Mouse (Mus musculus) NIH3T3 (cell line): ENCODE results near the gene Gm20604.

Experiments
- DNase-seq: peaks from one replicate; pipeline ENCODE4 v3.0.0-alpha.2; 2012; ENCODE audit warnings: low read depth

Gene Gm20604

DNA sequence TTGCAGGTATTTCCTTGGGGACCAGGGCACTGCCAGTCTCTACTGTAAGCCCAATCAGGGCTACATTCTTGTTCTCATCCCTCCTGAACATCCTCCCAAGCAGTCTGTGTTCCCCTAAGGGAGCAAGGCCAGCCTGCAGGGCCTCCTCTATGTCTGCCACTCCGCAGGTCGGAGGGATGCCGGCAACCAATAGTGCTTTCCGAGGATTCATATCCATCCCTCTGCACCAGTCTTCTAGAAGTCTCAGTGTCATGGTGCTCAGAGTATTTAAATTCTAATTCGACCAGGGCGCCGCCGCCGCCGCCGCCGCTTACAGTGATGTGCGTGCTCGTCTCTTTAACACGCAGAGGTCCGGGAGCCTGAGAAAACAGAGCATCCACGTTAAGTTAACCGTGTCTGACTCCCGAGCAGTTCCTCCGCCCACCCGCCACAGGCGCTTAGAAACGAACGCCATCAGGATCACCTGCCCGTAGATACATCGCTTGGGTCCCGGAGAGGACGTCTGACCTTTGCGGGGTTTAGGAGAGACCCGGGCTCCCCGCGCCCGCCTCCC lies 15.4 kb downstream of the Gm20604 start:
- no peak for DNase-seq

- no peak for DNase-seq
Measured at GRCm38 (mm10) chr12:102742056-102742455, 16.4 kb downstream of the Gm20604 start.

DNA sequence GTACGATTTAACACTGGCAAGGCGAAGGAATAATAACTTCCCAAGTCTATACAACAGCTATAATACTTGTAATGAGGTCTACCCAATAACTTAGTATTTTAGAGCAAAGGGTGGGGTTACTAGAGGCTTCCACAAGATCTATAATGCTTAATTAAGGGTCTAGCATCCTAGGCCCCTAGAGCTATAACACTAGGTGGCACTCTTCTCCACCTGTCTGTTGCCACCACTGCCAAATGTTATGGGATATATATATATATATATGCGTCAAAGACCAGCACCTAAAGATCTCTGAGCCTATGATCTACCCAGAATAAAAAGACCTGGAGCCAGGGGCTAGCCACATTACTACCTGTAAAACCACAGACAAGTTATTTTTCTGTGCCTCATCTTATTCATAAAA lies 18.2 kb downstream of the Gm20604 start:
- DNase-seq: peak; percentile 57

- DNase-seq: no peak
Measured at GRCm38 (mm10) chr12:102739096-102739495, 19.4 kb downstream of the Gm20604 start.

GRCm38 (mm10) chr12:102733381-102733780 lies 25.1 kb downstream of the Gm20604 start:
- DNase-seq: peak; percentile 84

DNA sequence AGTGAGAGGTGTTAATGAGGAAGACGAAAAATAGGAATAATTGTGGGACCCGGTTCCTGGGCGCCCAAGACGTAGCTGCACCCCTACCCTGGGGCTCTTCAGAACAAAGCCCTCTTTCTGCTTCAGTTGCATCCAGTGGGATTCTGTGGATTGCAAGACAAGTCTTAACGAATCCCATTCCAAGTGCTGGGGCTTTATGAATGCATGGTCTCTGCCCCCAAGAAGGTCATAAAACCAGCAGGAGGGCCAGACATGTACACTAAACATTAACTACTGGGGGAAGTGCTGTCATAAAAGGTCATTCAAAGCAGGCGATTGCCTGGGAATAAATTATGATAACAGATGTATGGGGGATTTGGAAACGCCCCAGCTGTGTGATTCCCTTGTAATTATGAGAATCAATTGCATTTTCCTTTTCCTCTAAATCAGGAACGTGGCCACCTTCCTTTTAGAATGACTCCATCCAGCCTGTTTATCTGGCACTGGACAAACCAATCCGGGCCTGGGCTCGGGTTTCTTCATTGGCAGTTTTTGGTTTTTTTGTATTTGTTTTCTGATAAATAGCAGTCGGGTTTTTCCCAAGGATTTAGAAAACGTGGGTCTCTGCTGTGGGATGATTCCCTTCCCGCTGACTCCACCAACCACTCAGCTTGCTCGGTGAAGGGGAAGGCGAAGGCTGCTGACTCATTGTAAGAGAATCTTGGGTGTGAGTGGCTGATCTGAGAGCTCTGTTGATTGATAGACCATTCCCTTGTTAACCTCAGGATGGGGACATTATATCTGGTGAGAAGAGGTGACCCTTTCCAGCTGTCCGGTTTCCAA lies 27.5 kb downstream of the Gm20604 start:
- DNase-seq: no peak

- no peak for DNase-seq
Measured at GRCm38 (mm10) chr12:102729855-102730797, 28.3 kb downstream of the Gm20604 start.

- no peak for DNase-seq
Measured at GRCm38 (mm10) chr12:102725761-102726175, 32.7 kb downstream of the Gm20604 start.

GRCm38 (mm10) chr12:102725146-102725545 lies 33.3 kb downstream of the Gm20604 start:
- no peak for DNase-seq

DNA sequence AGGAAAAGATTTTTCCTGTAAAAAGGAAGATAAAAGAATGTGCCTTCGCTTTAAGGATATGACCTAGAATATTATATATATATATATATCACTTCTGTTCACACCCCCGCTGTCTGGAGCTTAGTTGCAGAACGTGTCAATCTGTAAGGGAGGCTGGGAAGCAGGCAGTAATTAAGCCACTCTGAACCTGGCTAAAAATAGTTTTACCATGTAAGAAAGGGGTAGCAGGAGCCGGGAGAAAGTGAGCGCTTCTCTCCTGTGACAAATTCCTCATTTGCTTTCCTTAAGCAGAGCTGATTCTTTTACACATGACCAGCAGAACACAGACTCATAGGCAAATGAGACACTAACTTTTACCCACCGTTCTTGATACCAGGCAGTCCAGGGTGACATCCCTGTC lies 34.6 kb downstream of the Gm20604 start:
- DNase-seq: no peak

GRCm38 (mm10) chr12:102722966-102723365 lies 35.5 kb downstream of the Gm20604 start:
- DNase-seq: no peak

DNA sequence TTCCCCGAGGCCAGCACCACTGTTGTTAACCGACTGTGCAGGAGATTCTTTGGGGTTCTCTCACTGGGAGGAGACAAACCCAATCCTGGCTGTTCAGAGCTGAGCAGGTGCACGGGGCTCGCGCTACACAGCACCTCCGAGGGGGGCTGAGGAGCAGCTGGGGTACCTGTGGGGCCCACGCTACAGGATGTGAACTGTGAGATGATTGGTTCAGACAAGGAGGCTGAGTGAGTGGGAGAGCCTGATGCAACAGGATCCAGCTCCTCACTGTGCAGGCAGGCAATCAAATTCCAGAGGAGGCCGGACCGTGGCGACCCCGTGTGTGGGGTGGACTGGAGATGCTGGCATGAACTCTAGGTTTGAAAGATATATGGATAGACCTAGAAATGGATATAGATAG lies 36.0 kb downstream of the Gm20604 start:
- DNase-seq: no peak

DNA sequence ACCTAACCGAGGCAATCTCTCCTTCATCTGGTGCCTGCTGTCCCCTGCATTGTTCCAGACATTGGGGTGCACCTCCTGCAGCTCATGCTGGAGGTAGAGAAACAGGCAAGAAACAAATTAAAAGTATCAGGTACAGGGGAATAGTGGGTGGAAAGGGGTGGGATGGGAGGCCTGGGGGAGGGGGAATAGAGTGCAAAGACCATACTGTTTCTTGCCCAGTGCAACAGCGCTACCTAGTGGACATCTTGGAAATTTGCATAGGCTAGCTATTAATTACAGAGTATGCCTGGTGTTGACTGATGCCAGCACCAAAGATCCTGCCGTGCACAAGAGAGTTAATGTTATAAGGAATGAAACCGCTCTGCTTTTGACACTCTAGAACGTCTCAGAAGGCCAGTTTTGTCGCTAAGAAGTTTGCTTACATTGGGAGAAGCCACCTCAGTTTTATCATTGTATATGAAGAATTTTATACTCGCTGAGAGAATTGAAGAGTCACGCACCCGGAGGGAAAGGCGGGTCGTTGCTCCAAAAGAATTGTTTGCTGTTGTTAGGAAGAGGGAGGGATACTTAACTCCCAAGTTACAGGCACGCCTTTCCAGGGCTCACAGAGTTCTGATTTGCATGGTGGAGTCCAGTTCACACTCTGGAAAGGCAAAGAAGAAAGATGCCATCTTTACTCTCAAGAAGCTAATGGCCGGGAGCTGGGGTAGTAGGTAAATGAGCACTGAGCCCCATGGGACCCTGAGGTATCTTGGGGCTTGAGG lies 38.7 kb downstream of the Gm20604 start:
- DNase-seq: peak; percentile 76

- DNase-seq: no peak
Measured at GRCm38 (mm10) chr12:102714654-102715395, 43.6 kb downstream of the Gm20604 start.

GRCm38 (mm10) chr12:102714116-102714515 lies 44.4 kb downstream of the Gm20604 start:
- DNase-seq: no peak

DNA sequence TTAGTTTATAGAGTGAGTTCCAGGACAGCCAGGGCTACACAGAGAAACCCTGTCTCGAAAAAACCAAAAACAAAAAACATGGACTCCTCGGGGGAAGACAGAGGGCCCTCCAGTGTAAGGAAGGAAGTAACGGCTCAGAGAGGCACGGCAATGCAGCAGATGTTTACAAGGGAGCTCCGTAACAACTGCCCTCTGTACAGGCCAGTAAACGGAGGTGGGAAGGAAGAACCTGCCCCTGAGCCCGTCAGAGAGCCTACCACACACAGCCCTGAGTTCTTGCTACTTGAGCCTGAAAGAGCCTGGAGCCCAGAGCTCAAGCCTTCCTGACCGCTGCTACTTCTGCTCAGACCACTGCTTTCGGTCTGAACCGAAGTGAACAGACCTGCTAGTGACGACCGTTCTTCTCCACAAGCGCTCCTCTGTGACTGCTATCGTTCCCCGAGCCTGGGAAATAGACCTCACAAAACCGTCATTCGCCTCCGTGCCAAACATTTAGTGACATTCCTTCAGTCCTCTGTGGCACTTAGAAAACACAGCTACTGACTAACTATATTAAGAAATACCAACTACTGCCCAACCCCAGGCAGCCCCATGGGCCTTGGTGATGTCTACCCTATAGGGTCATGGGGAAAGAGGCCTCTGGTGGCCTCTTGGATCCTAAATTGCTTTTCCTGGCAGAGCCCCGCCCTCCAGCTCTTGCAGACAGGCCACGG lies 45.2 kb downstream of the Gm20604 start:
- no peak for DNase-seq

- DNase-seq: no peak
Measured at GRCm38 (mm10) chr12:102710851-102711375, 47.6 kb downstream of the Gm20604 start.

DNA sequence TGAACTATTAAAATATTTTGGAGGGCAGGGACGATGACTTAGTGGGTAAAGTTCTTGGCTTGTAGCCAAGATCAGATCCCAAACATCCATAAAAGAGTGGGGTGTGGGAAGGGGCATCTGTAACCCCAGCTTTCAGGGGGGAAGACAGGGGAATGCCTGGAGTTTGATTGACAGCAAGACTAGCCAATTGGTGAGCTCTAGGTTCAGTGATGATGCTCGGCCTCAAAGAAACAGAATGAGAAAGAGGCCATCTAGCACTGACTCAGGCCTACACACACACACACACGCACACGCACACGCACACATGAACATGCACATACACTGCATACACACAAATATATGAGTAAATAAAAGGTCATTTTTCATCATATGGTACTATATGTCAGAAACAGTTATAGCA lies 48.6 kb downstream of the Gm20604 start:
- DNase-seq: no peak

GRCm38 (mm10) chr12:102708220-102708619 lies 50.3 kb downstream of the Gm20604 start:
- DNase-seq: peak; percentile 25

GRCm38 (mm10) chr12:102706833-102707463 lies 51.5 kb downstream of the Gm20604 start:
- no peak for DNase-seq
